Mouse (Mus musculus) heart, postnatal 0 days (tissue): ENCODE data around the gene Lyrm1.

Source experiments
- CTCF ChIP-seq: IDR thresholded peaks from 2 replicates; pipeline ENCODE4 v1.5.1; 2016; ENCODE audit warnings: antibody characterized with exemption, control low read depth, low read depth
- EP300 ChIP-seq: IDR thresholded peaks from 2 replicates; pipeline ENCODE4 v1.6.1; 2016; ENCODE audit warnings: antibody characterized with exemption, low read depth

DNA sequence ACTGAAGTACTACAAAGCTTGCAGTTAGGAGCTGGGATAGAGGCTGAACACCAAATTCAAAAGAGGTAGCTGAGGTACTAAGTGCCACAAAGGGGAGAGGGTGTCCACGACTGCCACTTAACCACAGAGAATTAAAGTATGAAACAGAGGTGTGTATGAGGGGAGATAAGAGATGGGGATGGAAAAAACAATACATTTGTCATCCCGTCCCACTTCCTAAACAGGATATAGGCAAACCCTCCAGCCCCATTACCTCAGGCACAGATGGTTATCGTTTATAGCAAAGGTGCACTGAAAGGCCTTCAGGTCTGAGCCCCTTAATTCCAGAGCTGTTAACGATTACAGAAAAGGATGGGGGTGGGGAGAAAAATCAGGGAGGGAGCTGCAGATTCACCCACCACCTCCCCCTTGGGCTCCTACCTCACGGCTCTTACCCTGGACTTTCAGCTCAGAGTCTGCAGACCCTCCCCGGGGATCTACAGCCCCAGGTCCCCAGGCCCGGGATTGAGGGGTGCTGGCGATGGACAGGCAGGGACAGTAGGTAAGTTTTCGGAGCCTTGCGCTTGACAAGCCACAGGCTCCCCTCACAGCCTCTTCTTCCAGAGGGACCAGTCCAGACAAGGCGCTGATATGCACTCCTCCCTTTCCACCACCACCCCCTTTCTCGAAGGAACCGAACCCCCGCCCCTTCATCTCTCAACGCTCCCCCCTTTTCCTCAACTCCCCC, 680 bp upstream of the Lyrm1 start:
- TF ChIP-seq EP300 (no peak), CTCF (no peak)
